Mouse (Mus musculus): ENCODE data around the gene Cdc20b. TPM values are rescaled to one million over a fixed set of nuclear protein-coding genes. Genes with fewer than 3 reads are reported as not detected.

The Cdc20b gene
- polyA plus RNA-seq, 1 experiment from 2014 or later, result not detected

DNA sequence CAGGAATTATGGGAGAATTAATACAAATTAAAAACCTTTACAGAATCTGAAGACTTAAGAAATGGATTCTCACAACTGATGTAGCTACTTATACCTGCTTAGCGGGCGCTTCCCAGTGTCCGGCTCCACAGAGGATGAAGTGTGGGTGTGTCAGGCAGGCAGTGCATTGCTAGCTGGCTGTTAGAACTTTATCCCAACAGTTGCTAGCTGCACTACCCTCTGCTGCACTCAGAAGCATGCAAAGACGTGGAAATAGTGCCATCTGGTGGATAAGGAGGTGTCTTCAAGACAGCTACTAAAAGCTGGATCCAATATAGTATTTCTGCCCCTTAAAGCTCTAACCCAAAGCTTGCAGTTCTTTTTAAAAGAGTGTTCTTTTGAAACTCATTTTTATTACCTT, 941 bp downstream of the Cdc20b start:
- ATAC-seq (ENCODE audit: insufficient number of reproducible peaks, insufficient read depth, low FRiP score, low read depth), result peak; percentile 88
- Histone ChIP-seq H3K4me1 (ENCODE audit: control insufficient read depth, insufficient read depth, low read length) (peaks cover 10% of the 10 kb centered on the region; the same call in 1 of the 2 replicates), H3K4me2 (replicated peaks; ENCODE audit: low read depth, low read length) (peak overlapping the region; percentile 95), H3K36me3 (ENCODE audit: control insufficient read depth, insufficient read depth, low read length) (no peaks in the 10 kb centered on the region), H3K9ac (replicated peaks; ENCODE audit: low read depth, low read length) (no peak overlapping the region), H3K9me3 (ENCODE audit: control insufficient read depth, low read depth, low read length) (no peaks in the 10 kb centered on the region), H3K27ac (ENCODE audit: low read length) (no peak overlapping the region), H3K4me3 (ENCODE audit: low read depth, low read length) (peak overlapping the region; percentile 55), H3K27me3 (ENCODE audit: control insufficient read depth, insufficient read depth, low read length) (peaks cover 16% of the 10 kb centered on the region)
- 0% methylated on average over 4 of the region's 4 CpGs for WGBS

DNA sequence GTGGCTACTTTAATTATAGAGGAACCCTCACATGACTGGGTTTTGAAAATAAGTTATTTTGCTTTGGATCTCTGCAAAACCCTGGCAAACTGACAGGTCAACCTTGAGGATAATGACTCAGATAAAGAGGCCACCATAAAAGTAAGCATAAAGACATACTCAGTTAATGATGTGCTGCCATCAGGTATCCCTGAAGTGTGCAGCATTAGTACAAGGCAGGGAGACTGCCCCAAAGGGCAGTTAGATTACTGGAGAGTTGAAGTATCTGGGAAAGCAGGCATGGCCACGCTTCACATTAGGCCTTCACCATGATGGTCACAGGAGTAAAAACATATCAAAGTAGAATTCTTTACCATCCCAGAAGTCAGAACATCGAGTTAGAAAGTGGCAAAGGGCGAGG, 10.0 kb downstream of the Cdc20b start:
- Histone ChIP-seq H3K27me3 (ENCODE audit: control insufficient read depth, insufficient read depth, low read length) (no peaks in the 10 kb centered on the region), H3K9ac (replicated peaks; ENCODE audit: low read depth, low read length) (peak overlapping the region; percentile 26), H3K4me1 (ENCODE audit: control insufficient read depth, insufficient read depth, low read length) (0 out of 2 replicates have a peak, but pooled peaks cover 9% of the 10 kb centered on the region), H3K4me2 (replicated peaks; ENCODE audit: low read depth, low read length) (peak overlapping the region; percentile 59), H3K4me3 (ENCODE audit: low read depth, low read length) (peak overlapping the region; percentile 49), H3K36me3 (ENCODE audit: control insufficient read depth, insufficient read depth, low read length) (peaks cover 6% of the 10 kb centered on the region; the same call in 1 of the 2 replicates), H3K9me3 (ENCODE audit: control insufficient read depth, low read depth, low read length) (no peaks in the 10 kb centered on the region), H3K27ac (ENCODE audit: low read length) (no peak overlapping the region)
- 34% methylated on average over 3 of the region's 3 CpGs for WGBS
- no peak for ATAC-seq (ENCODE audit: insufficient number of reproducible peaks, insufficient read depth, low FRiP score, low read depth)

DNA sequence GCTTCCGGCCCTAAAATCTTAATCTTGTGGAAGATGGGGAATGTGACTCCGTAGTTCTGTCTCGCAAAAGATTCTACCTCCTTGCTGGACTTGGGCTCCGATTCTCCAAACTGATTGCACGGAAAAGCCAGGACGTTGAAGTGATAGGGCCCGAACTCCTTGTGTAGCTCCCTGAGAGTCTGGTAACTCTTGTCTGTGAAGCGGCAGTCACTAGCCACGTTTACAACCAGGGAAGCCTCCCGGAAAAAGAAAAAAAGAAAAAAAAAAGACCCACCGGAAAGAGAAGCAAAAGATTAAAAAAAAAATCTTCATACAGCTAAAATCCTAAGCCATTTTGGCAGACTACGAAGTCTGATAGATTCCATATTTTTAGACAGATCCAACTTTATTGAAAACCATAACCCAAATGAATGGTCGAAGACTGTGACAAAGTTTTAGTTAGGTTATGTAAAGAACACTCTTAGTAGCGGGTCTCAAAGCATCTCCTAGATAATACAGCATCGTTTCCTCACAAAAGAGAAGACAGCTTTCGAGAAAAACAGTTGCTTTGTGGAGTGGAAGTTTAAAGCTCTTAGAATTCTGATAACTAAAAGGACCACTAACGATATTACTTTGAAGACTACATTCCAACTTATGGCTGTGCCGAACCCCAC, 10.7 kb downstream of the Cdc20b start:
- Histone ChIP-seq H3K27me3 (ENCODE audit: control insufficient read depth, insufficient read depth, low read length) (no peaks in the 10 kb centered on the region), H3K36me3 (ENCODE audit: control insufficient read depth, insufficient read depth, low read length) (peaks cover 6% of the 10 kb centered on the region; the same call in 1 of the 2 replicates), H3K4me2 (replicated peaks; ENCODE audit: low read depth, low read length) (peak overlapping the region; percentile 59), H3K9me3 (ENCODE audit: control insufficient read depth, low read depth, low read length) (no peaks in the 10 kb centered on the region), H3K9ac (replicated peaks; ENCODE audit: low read depth, low read length) (peak overlapping the region; percentile 26), H3K4me1 (ENCODE audit: control insufficient read depth, insufficient read depth, low read length) (0 out of 2 replicates have a peak, but pooled peaks cover 9% of the 10 kb centered on the region), H3K27ac (ENCODE audit: low read length) (peak overlapping the region; percentile 77), H3K4me3 (ENCODE audit: low read depth, low read length) (peak overlapping the region; percentile 49)
- ATAC-seq (ENCODE audit: insufficient number of reproducible peaks, insufficient read depth, low FRiP score, low read depth), result no peak
- 9% methylated on average over 18 of the region's 18 CpGs for WGBS

DNA sequence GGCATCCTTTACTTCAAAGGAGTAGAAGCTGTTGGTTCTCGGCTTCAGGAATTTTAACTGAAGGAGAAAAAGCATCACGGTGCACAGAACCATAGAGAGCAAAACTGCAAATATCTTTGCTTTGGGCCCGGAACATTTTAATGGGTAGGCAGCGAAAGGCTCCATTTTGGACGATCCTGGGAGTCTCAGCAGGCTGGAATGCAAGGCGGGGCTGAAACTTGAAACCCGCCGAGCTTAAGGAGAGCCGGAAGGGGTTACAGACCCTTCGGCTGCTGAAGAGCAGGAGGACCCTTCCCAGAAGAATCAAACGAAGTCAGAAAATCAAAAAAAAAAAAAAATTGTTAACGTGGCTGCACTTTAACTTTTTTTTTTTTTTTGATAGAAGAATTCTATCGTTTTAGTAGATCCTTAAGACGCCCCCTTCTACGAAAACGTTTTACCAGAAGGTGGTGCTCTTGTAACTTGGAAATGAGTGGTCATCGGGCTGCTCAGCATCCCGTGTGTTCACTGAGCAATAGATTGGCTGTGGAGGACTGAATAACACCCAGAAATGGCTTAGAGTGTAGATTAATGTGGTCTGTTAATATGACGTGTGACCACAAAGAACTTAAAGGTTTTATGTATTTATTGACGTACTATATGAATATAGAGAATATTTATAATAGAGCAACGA, 11.4 kb downstream of the Cdc20b start, which contains the start of gene Gpx8:
Gpx8 (minus strand) TSS at position 200 of the 673 bp plus-strand sequence.
- H3K36me3 ChIP-seq (ENCODE audit: control insufficient read depth, insufficient read depth, low read length), result peaks cover 6% of the 10 kb centered on the region; the same call in 1 of the 2 replicates
- H3K27me3 ChIP-seq (ENCODE audit: control insufficient read depth, insufficient read depth, low read length), result no peaks in the 10 kb centered on the region
- H3K4me1 ChIP-seq (ENCODE audit: control insufficient read depth, insufficient read depth, low read length), result 0 out of 2 replicates have a peak, but pooled peaks cover 9% of the 10 kb centered on the region
- peak within 1 kb of the TSS; percentile 59 for H3K4me2 ChIP-seq (replicated peaks; ENCODE audit: low read depth, low read length)
- 3% methylated on average over 21 of the region's 21 CpGs for WGBS
- peak within 1 kb of the TSS; percentile 26 for H3K9ac ChIP-seq (replicated peaks; ENCODE audit: low read depth, low read length)
- peak; percentile 85 for ATAC-seq (ENCODE audit: insufficient number of reproducible peaks, insufficient read depth, low FRiP score, low read depth)
- peak within 1 kb of the TSS; percentile 77 for H3K27ac ChIP-seq (ENCODE audit: low read length)
- peak within 1 kb of the TSS; percentile 49 for H3K4me3 ChIP-seq (ENCODE audit: low read depth, low read length)
- no peaks in the 10 kb centered on the region for H3K9me3 ChIP-seq (ENCODE audit: control insufficient read depth, low read depth, low read length)

DNA sequence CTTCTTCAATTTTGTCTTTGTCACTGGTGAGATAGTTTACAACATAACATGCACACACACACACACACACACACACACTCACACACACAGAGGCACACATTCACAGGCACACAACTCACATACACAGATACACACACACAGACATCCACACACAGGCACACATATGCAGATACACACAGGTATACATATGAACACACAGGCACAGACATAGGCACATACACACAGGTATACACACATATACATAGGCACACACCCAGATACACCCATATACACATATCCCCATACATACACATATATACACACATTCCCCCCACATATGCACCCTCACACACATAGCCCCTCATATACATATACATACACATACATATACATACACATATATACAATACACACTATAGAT, 12.1 kb downstream of the Cdc20b start:
- Histone ChIP-seq H3K9me3 (ENCODE audit: control insufficient read depth, low read depth, low read length) (no peaks in the 10 kb centered on the region), H3K4me2 (replicated peaks; ENCODE audit: low read depth, low read length) (peak overlapping the region; percentile 59; the same call in 1 of the 2 replicates)

DNA sequence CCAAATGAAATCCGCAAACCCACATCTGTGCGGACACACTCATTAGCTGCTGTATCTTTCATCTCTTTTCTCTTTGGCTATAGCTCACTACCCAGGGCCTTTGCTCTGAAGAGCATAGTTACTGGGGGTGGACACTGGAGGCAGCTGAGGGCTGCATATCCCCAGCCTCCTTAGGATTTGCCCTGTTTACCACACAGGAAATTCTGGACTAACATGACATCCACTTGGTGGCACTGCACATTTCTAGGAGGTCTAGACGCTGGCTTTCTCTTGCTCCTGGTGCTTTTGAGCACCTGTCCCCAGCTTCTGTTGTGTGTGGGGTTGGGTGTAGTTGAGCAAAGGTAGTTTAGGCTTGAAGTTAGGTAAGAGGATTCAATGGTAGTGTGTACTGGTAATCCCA, 12.7 kb downstream of the Cdc20b start:
- H3K27me3 ChIP-seq (ENCODE audit: control insufficient read depth, insufficient read depth, low read length), result no peaks in the 10 kb centered on the region
- WGBS, result 71% methylated on average over 3 of the region's 3 CpGs
- H3K36me3 ChIP-seq (ENCODE audit: control insufficient read depth, insufficient read depth, low read length), result peaks cover 5% of the 10 kb centered on the region; the same call in 1 of the 2 replicates
- H3K4me3 ChIP-seq (ENCODE audit: low read depth, low read length), result no peak overlapping the region
- no peak for ATAC-seq (ENCODE audit: insufficient number of reproducible peaks, insufficient read depth, low FRiP score, low read depth)
- H3K9me3 ChIP-seq (ENCODE audit: control insufficient read depth, low read depth, low read length), result no peaks in the 10 kb centered on the region
- no peak overlapping the region for H3K4me2 ChIP-seq (replicated peaks; ENCODE audit: low read depth, low read length)
- no peak overlapping the region for H3K9ac ChIP-seq (replicated peaks; ENCODE audit: low read depth, low read length)
- H3K27ac ChIP-seq (ENCODE audit: low read length), result no peak overlapping the region
- H3K4me1 ChIP-seq (ENCODE audit: control insufficient read depth, insufficient read depth, low read length), result 0 out of 2 replicates have a peak, but pooled peaks cover 9% of the 10 kb centered on the region

More for the DNA sequence above, 12.1 kb downstream of the Cdc20b start:
- Histone ChIP-seq H3K4me3 (ENCODE audit: low read depth, low read length) (no peak overlapping the region; the same call in 1 of the 2 replicates), H3K27me3 (ENCODE audit: control insufficient read depth, insufficient read depth, low read length) (no peaks in the 10 kb centered on the region), H3K27ac (ENCODE audit: low read length) (no peak overlapping the region), H3K9ac (replicated peaks; ENCODE audit: low read depth, low read length) (no peak overlapping the region), H3K4me1 (ENCODE audit: control insufficient read depth, insufficient read depth, low read length) (0 out of 2 replicates have a peak, but pooled peaks cover 9% of the 10 kb centered on the region), H3K36me3 (ENCODE audit: control insufficient read depth, insufficient read depth, low read length) (peaks cover 6% of the 10 kb centered on the region; the same call in 1 of the 2 replicates)
- ATAC-seq (ENCODE audit: insufficient number of reproducible peaks, insufficient read depth, low FRiP score, low read depth), result no peak

DNA sequence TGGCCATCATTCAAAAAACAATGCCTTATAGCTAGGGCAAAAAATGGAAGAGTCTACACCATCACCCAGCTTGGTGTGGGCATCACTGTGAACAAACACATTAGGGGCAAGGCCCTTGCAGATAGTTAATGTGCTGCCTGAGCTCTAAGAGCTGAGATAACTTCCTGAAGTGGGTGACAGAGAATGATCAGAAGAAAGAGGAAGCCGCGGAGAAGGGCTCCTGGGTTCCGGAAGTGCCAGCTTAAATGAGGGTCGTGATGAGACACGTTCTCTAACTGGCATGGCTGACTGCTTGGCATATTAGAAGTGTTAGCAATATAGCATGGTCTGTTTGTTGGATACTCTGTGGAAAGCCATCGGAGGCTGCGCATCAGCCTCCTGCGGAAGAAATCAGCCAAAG, 19.3 kb downstream of the Cdc20b start:
- H3K9me3 ChIP-seq (ENCODE audit: control insufficient read depth, low read depth, low read length), result no peaks in the 10 kb centered on the region
- 90% methylated on average over 8 of the region's 8 CpGs for WGBS
- no peaks in the 10 kb centered on the region for H3K4me1 ChIP-seq (ENCODE audit: control insufficient read depth, insufficient read depth, low read length)
- no peak overlapping the region for H3K9ac ChIP-seq (replicated peaks; ENCODE audit: low read depth, low read length)
- H3K27ac ChIP-seq (ENCODE audit: low read length), result no peak overlapping the region
- H3K4me3 ChIP-seq (ENCODE audit: low read depth, low read length), result no peak overlapping the region
- ATAC-seq (ENCODE audit: insufficient number of reproducible peaks, insufficient read depth, low FRiP score, low read depth), result no peak
- no peak overlapping the region for H3K4me2 ChIP-seq (replicated peaks; ENCODE audit: low read depth, low read length)
- no peaks in the 10 kb centered on the region for H3K27me3 ChIP-seq (ENCODE audit: control insufficient read depth, insufficient read depth, low read length)
- H3K36me3 ChIP-seq (ENCODE audit: control insufficient read depth, insufficient read depth, low read length), result no peaks in the 10 kb centered on the region

DNA sequence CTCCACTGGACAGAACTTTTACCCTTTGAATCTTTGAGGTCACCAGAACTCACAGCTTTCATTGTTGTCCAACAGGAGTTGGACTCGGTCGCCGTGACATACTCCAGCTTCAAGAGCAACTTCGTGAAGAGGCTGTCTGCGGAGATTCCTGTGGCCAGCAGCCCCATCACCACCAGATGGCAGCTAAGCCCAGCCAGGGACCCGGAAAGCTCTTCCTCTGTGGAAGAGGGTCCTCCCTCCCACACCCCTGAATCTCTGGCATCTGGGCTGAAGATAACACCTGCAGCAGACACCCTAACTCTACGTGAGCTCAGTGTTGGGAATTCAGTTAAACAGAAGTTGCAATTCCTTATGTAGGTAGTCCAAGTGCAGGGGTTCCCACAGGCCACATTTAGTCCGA, 20.9 kb downstream of the Cdc20b start:
- Histone ChIP-seq H3K27me3 (ENCODE audit: control insufficient read depth, insufficient read depth, low read length) (no peaks in the 10 kb centered on the region), H3K4me2 (replicated peaks; ENCODE audit: low read depth, low read length) (no peak overlapping the region), H3K9ac (replicated peaks; ENCODE audit: low read depth, low read length) (no peak overlapping the region), H3K4me1 (ENCODE audit: control insufficient read depth, insufficient read depth, low read length) (no peaks in the 10 kb centered on the region), H3K9me3 (ENCODE audit: control insufficient read depth, low read depth, low read length) (no peaks in the 10 kb centered on the region), H3K27ac (ENCODE audit: low read length) (no peak overlapping the region), H3K4me3 (ENCODE audit: low read depth, low read length) (no peak overlapping the region), H3K36me3 (ENCODE audit: control insufficient read depth, insufficient read depth, low read length) (no peaks in the 10 kb centered on the region)
- no peak for ATAC-seq (ENCODE audit: insufficient number of reproducible peaks, insufficient read depth, low FRiP score, low read depth)
- 38% methylated on average over 8 of the region's 8 CpGs for WGBS

Measured in stomach, embryonic 14.5 days (tissue).